In the genomic region with DNA sequence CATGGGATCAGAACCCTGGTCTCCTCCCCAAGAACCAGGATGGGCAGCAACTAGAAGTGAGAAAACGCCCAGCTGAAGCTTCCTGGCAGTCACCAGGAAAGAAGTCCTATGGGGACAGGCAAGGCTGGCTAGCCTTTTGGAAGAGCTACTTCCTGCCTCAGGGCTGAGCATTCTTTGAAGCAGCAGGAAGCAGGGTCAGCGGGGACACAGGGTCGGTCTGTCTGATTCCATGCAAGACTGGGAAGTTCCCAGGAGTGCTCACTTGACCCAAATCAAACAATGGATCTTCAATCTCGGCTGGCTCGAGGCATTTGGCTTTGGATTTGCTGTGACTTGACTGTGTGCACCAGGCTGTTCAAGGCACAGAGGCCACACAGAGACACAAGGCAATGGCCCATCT, we compare ENCODE assay signal across 17 mouse cellular contexts. TPM values are rescaled to one million over a fixed set of nuclear protein-coding genes. Genes with fewer than 3 reads are reported as not detected.
DNase-seq lines count a peak whose midpoint lies in the region; ATAC-seq and TF ChIP-seq lines count a peak whose summit lies in the region.
"Had no signal": no experiment of that assay in that cellular context is flagged by ENCODE, and none has a peak within 500 bp of the region (broad histone marks: within the 10 kb centered on the region; RNA-seq: fewer than 3 reads in every experiment).

No protein-coding gene starts in this region.

- peak; percentile 26 to 48 for DNase-seq in heart, adult 9 months (ENCODE audit: low spot score in 2 of 2)
- DNase-seq in heart, postnatal 25 days (ENCODE audit: low spot score): no peak
- no peak for DNase-seq in limb, embryonic 10.5 days (ENCODE audit: low spot score)
- peak; percentile 31 for DNase-seq in heart, postnatal 4 days
- DNase-seq in right cerebral cortex, adult 18-20 months: no peak
- DNase-seq: cerebellum, adult 9-11 months; thymus, adult 2 months had no signal

- H3K36me3 ChIP-seq in limb, embryonic 15.5 days: peaks cover 61% of the 10 kb centered on the region
- H3K36me3 ChIP-seq in limb, embryonic 10.5 days: peaks cover 73% of the 10 kb centered on the region
- peaks cover 71% of the 10 kb centered on the region for H3K36me3 ChIP-seq in forebrain, embryonic 13.5 days (ENCODE audit: poor library complexity, severe bottlenecking)

- TF ChIP-seq CTCF in cortical plate, adult 2 months (IDR thresholded peaks at IDR 0.05; ENCODE audit: extremely low read depth, insufficient read depth, low read length): no peak

- H3K27me3 ChIP-seq in limb, embryonic 15.5 days: no peaks in the 10 kb centered on the region
- no peaks in the 10 kb centered on the region for H3K27me3 ChIP-seq in limb, embryonic 10.5 days (ENCODE audit: low read depth, poor library complexity, severe bottlenecking)
- no peaks in the 10 kb centered on the region for H3K27me3 ChIP-seq in forebrain, embryonic 13.5 days
- H3K27me3 ChIP-seq: CH12.LX; heart, embryonic 13.5 days had no signal

- no peaks in the 10 kb centered on the region for H3K9me3 ChIP-seq in limb, embryonic 15.5 days
- H3K9me3 ChIP-seq in limb, embryonic 10.5 days (replicated peaks): no peaks in the 10 kb centered on the region
- no peaks in the 10 kb centered on the region for H3K9me3 ChIP-seq in forebrain, embryonic 13.5 days (replicated peaks)
- H3K9me3 ChIP-seq: heart, embryonic 13.5 days had no signal

- H3K4me3 ChIP-seq in limb, embryonic 15.5 days: no peak overlapping the region
- H3K4me3 ChIP-seq in limb, embryonic 10.5 days: no peak overlapping the region
- H3K4me3 ChIP-seq in cortical plate, adult 2 months (ENCODE audit: insufficient read depth, low read length): no peak overlapping the region
- no peak overlapping the region for H3K4me3 ChIP-seq in forebrain, embryonic 13.5 days
- H3K4me3 ChIP-seq: erythroblast, embryonic 14.5 days; heart, embryonic 13.5 days had no signal

- no peak for TF ChIP-seq POLR2A in cortical plate, adult 2 months (IDR thresholded peaks at IDR 0.05; ENCODE audit: extremely low read depth, insufficient read depth, low read length)

- H3K4me2 ChIP-seq in limb, embryonic 15.5 days: no peak overlapping the region
- no peak overlapping the region for H3K4me2 ChIP-seq in forebrain, embryonic 13.5 days
- H3K4me2 ChIP-seq: heart, embryonic 13.5 days had no signal

- peaks cover 24% of the 10 kb centered on the region for H3K4me1 ChIP-seq in limb, embryonic 15.5 days
- H3K4me1 ChIP-seq in limb, embryonic 10.5 days: peaks cover 49% of the 10 kb centered on the region
- no peaks in the 10 kb centered on the region for H3K4me1 ChIP-seq in cortical plate, adult 2 months (ENCODE audit: control insufficient read depth, insufficient read depth, low read length)
- no peaks in the 10 kb centered on the region for H3K4me1 ChIP-seq in forebrain, embryonic 13.5 days
- H3K4me1 ChIP-seq: heart, embryonic 13.5 days had no signal

- no peak for ATAC-seq in limb, embryonic 15.5 days (ENCODE audit: insufficient number of reproducible peaks, low FRiP score, low TSS enrichment, low read depth)
- ATAC-seq in forebrain, embryonic 13.5 days: no peak

- H3K9ac ChIP-seq in limb, embryonic 15.5 days: no peak overlapping the region
- no peak overlapping the region for H3K9ac ChIP-seq in forebrain, embryonic 13.5 days
- H3K9ac ChIP-seq: heart, embryonic 13.5 days; liver, embryonic 14.5 days had no signal

- peak overlapping the region; percentile 18; the same call in 1 of the 2 replicates for H3K27ac ChIP-seq in limb, embryonic 15.5 days
- no peak overlapping the region for H3K27ac ChIP-seq in limb, embryonic 10.5 days
- H3K27ac ChIP-seq in cortical plate, adult 2 months (ENCODE audit: insufficient read depth, low read length): 0 out of 2 replicates have a peak overlapping the region, but pooled peaks have one; percentile 51
- no peak overlapping the region; the same call in 1 of the 2 replicates for H3K27ac ChIP-seq in forebrain, embryonic 13.5 days
- H3K27ac ChIP-seq: heart, embryonic 13.5 days; liver, embryonic 14.5 days had no signal

- 67% methylated on average over 5 of the region's 5 CpGs for WGBS in limb, embryonic 15.5 days
- 67% methylated on average over 5 of the region's 5 CpGs for WGBS in limb, embryonic 10.5 days
- 75% methylated on average over 5 of the region's 5 CpGs for WGBS in forebrain, embryonic 13.5 days

- intact Hi-C loops in heart, postnatal 25 days (cut with DNase I): no loop called here

RNA-seq across cellular contexts. Expression of a gene that starts 3.3 kb away (rescaled TPM):
- total RNA-seq in heart, postnatal 25 days (2021): not detected
- polyA plus RNA-seq in limb, embryonic 15.5 days (2015; fragmentation: Nextera tagmentation; extraction: Ambion mirVana): 0.35 TPM in 1 of 2 replicates, not detected in the other
- polyA plus RNA-seq in limb, embryonic 10.5 days (2016; fragmentation: Nextera tagmentation; extraction: Ambion mirVana): not detected in 2 replicates
- 0.06 and 0.08 TPM in 2 replicates for polyA plus RNA-seq in cortical plate, adult 2 months (2012; rRNA removed)
- total RNA-seq in heart, postnatal 4 days (2021): not detected
- 0.14 TPM in 1 of 2 replicates, not detected in the other for polyA plus RNA-seq in forebrain, embryonic 13.5 days (2015; fragmentation: Nextera tagmentation; extraction: Ambion mirVana)
- total RNA-seq: CH12.LX; left cerebral cortex, postnatal 10 days had no signal
- polyA plus RNA-seq: erythroblast, embryonic 14.5 days; heart, embryonic 13.5 days; neural tube, embryonic 11.5 days had no signal

RNA-seq across cellular contexts. Expression of a gene that starts 17.0 kb away (rescaled TPM):
- total RNA-seq in heart, postnatal 25 days (2021): 10 to 100 TPM; 11.5 to 11.6 TPM
- 41.8 and 44.1 TPM in 2 replicates for polyA plus RNA-seq in limb, embryonic 15.5 days (2015; fragmentation: Nextera tagmentation; extraction: Ambion mirVana)
- 69.9 and 71.6 TPM in 2 replicates for polyA plus RNA-seq in limb, embryonic 10.5 days (2016; fragmentation: Nextera tagmentation; extraction: Ambion mirVana)
- 20.7 and 23.3 TPM in 2 replicates for polyA plus RNA-seq in cortical plate, adult 2 months (2012; rRNA removed)
- 10 to 100 TPM; 17.8 to 18.3 TPM for total RNA-seq in heart, postnatal 4 days (2021)
- polyA plus RNA-seq in forebrain, embryonic 13.5 days (2015; fragmentation: Nextera tagmentation; extraction: Ambion mirVana): 40.7 and 48.2 TPM in 2 replicates

RNA-seq across cellular contexts. Expression of a gene that starts 53.6 kb away (rescaled TPM):
- 10 to 100 TPM; 11.9 to 13.8 TPM for total RNA-seq in heart, postnatal 25 days (2021)
- 50.3 and 50.7 TPM in 2 replicates for polyA plus RNA-seq in limb, embryonic 15.5 days (2015; fragmentation: Nextera tagmentation; extraction: Ambion mirVana)
- 46.7 and 58.9 TPM in 2 replicates for polyA plus RNA-seq in limb, embryonic 10.5 days (2016; fragmentation: Nextera tagmentation; extraction: Ambion mirVana)
- polyA plus RNA-seq in cortical plate, adult 2 months (2012; rRNA removed): 107 and 112 TPM in 2 replicates
- 10 to 100 TPM; 23.9 to 26.0 TPM for total RNA-seq in heart, postnatal 4 days (2021)
- 50.9 and 53.6 TPM in 2 replicates for polyA plus RNA-seq in forebrain, embryonic 13.5 days (2015; fragmentation: Nextera tagmentation; extraction: Ambion mirVana)

RNA-seq across cellular contexts. Expression of a gene that starts 55.2 kb away (rescaled TPM):
- total RNA-seq in heart, postnatal 25 days (2021): not detected
- polyA plus RNA-seq in limb, embryonic 15.5 days (2015; fragmentation: Nextera tagmentation; extraction: Ambion mirVana): 0.14 and 0.45 TPM in 2 replicates
- 3.5 and 4.2 TPM in 2 replicates for polyA plus RNA-seq in limb, embryonic 10.5 days (2016; fragmentation: Nextera tagmentation; extraction: Ambion mirVana)
- not detected in 2 replicates for polyA plus RNA-seq in cortical plate, adult 2 months (2012; rRNA removed)
- not detected for total RNA-seq in heart, postnatal 4 days (2021)
- 0.19 and 0.31 TPM in 2 replicates for polyA plus RNA-seq in forebrain, embryonic 13.5 days (2015; fragmentation: Nextera tagmentation; extraction: Ambion mirVana)
- total RNA-seq: left cerebral cortex, postnatal 10 days had no signal
- polyA plus RNA-seq: frontal cortex, adult 2 months had no signal

Comparison
In these comparisons a context has a peak if more than half of its experiments do, and no peak if none do; other contexts are left out.
1. DNase-seq: peak in heart, adult 9 months (2 of 2) and heart, postnatal 4 days (single experiment); none in heart, postnatal 25 days (single experiment), limb, embryonic 10.5 days (single experiment) and right cerebral cortex, adult 18-20 months (single experiment).
2. H3K27ac ChIP-seq: peak in limb, embryonic 15.5 days (single experiment) and cortical plate, adult 2 months (single experiment); none in limb, embryonic 10.5 days (single experiment) and forebrain, embryonic 13.5 days (single experiment).